Mouse (Mus musculus): ENCODE data around the gene Zdhhc15. TPM values are rescaled to one million over a fixed set of nuclear protein-coding genes. Genes with fewer than 3 reads are reported as not detected.
A peak's percentile ranks its signal among the peaks of the same experiment; 100 is the strongest.

Gene Zdhhc15
- polyA plus RNA-seq, 1 experiment from 2014 or later, result 10.1 TPM

DNA sequence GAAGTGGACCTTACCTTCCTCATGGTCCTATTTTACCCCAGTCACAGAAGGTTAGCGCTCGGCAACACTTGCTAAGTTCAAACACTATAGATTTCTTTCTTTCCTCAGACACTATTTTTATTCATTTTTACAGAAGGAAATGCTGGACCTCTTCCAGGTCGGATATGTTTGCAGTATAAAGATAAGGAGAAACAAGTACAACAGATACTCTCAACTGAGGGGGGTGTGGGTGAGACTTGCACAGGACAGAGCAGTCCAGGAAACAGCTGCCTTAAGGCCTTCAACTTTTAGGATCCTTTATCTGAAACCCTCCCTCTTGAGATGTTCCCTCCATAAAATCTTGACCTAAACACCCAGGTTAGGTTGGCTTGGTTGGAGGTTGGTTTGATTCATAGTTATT, 103.4 kb downstream of the Zdhhc15 start:
- Histone ChIP-seq H3K27me3 (ENCODE audit: control insufficient read depth, insufficient read depth, low read depth, low read length) (no peaks in the 10 kb centered on the region), H3K4me2 (ENCODE audit: low read depth, low read length) (no peak overlapping the region), H3K9ac (ENCODE audit: low read length) (no peak overlapping the region), H3K9me3 (ENCODE audit: control insufficient read depth, low read length) (no peaks in the 10 kb centered on the region), H3K36me3 (ENCODE audit: control insufficient read depth, insufficient read depth, low read length) (no peaks in the 10 kb centered on the region), H3K4me1 (replicated peaks; ENCODE audit: control insufficient read depth, insufficient read depth, low read length) (no peaks in the 10 kb centered on the region), H3K27ac (ENCODE audit: low read length) (no peak overlapping the region), H3K4me3 (ENCODE audit: low read length) (no peak overlapping the region)
- peak; percentile 61 for ATAC-seq (ENCODE audit: low read depth)
- 23% methylated on average over 3 of the region's 3 CpGs for WGBS

DNA sequence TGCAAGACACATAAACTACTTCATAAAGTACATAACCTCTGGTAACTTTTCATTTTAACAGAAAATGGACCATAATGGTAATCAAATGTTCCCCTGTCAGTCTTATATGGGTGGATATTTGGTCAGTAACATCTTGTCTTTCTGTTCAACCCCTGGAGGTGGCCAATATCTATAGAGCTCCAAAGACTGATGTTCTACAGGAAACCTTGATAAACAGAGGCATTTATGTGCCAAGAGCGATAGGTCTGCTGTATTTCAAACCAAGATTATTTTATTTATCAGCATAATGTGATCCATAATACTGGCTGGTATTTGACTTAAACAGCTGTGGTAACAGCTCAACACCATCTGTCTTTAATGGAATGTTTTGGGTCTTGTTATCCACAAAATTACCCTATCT, 125.6 kb downstream of the Zdhhc15 start:
- no peak overlapping the region for H3K9ac ChIP-seq (ENCODE audit: low read length)
- H3K9me3 ChIP-seq (ENCODE audit: control insufficient read depth, low read length), result no peaks in the 10 kb centered on the region
- no peak overlapping the region for H3K27ac ChIP-seq (ENCODE audit: low read length)
- no peak overlapping the region for H3K4me2 ChIP-seq (ENCODE audit: low read depth, low read length)
- WGBS, result 97% methylated on average over 1 of the region's 1 CpGs
- no peak for ATAC-seq (ENCODE audit: low read depth)
- no peaks in the 10 kb centered on the region for H3K27me3 ChIP-seq (ENCODE audit: control insufficient read depth, insufficient read depth, low read depth, low read length)
- no peaks in the 10 kb centered on the region for H3K4me1 ChIP-seq (replicated peaks; ENCODE audit: control insufficient read depth, insufficient read depth, low read length)
- no peak overlapping the region for H3K4me3 ChIP-seq (ENCODE audit: low read length)
- H3K36me3 ChIP-seq (ENCODE audit: control insufficient read depth, insufficient read depth, low read length), result no peaks in the 10 kb centered on the region

GRCm38 (mm10) chrX:104543919-104544595, 126.8 kb downstream of the Zdhhc15 start:
- 69% methylated on average over 4 of the region's 4 CpGs for WGBS
- Histone ChIP-seq H3K27ac (ENCODE audit: low read length) (no peak overlapping the region), H3K36me3 (ENCODE audit: control insufficient read depth, insufficient read depth, low read length) (no peaks in the 10 kb centered on the region), H3K9ac (ENCODE audit: low read length) (no peak overlapping the region), H3K27me3 (ENCODE audit: control insufficient read depth, insufficient read depth, low read depth, low read length) (no peaks in the 10 kb centered on the region), H3K4me3 (ENCODE audit: low read length) (no peak overlapping the region), H3K9me3 (ENCODE audit: control insufficient read depth, low read length) (no peaks in the 10 kb centered on the region), H3K4me1 (replicated peaks; ENCODE audit: control insufficient read depth, insufficient read depth, low read length) (no peaks in the 10 kb centered on the region), H3K4me2 (ENCODE audit: low read depth, low read length) (no peak overlapping the region)
- no peak for ATAC-seq (ENCODE audit: low read depth)

- no peak for ATAC-seq (ENCODE audit: low read depth)
- WGBS, result 86% methylated on average over 4 of the region's 4 CpGs
- H3K27me3 ChIP-seq (ENCODE audit: control insufficient read depth, insufficient read depth, low read depth, low read length), result no peaks in the 10 kb centered on the region
These were observed 128.2 kb downstream of the Zdhhc15 start for GRCm38 (mm10) chrX:104542635-104543034.

DNA sequence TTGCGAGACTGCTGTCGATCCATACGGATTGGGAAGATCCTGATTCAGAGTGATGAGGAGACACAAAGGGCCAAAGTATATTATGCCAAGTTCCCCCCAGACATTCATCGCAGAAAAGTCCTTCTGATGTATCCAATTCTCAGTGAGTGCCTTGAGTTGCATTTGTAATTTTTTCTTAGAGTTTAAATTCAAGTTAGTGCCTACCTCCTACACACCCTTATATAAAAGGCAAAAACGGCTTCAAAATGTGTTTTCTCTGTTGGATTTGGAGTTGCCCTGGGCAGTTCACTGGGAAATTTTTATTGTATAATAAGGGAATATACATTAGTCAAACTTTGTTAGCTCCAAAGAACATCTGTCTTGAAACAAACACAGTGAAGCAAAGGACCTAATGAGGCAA, 169.1 kb downstream of the Zdhhc15 start:
- Histone ChIP-seq H3K4me1 (replicated peaks; ENCODE audit: control insufficient read depth, insufficient read depth, low read length) (no peaks in the 10 kb centered on the region), H3K9ac (ENCODE audit: low read length) (no peak overlapping the region), H3K4me2 (ENCODE audit: low read depth, low read length) (no peak overlapping the region), H3K27ac (ENCODE audit: low read length) (no peak overlapping the region), H3K4me3 (ENCODE audit: low read length) (no peak overlapping the region), H3K36me3 (ENCODE audit: control insufficient read depth, insufficient read depth, low read length) (no peaks in the 10 kb centered on the region), H3K27me3 (ENCODE audit: control insufficient read depth, insufficient read depth, low read depth, low read length) (no peaks in the 10 kb centered on the region), H3K9me3 (ENCODE audit: control insufficient read depth, low read length) (no peaks in the 10 kb centered on the region)
- no peak for ATAC-seq (ENCODE audit: low read depth)
- 92% methylated on average over 5 of the region's 5 CpGs for WGBS

More at GRCm38 (mm10) chrX:104542635-104543034, 128.2 kb downstream of the Zdhhc15 start:
- Histone ChIP-seq H3K27ac (ENCODE audit: low read length) (no peak overlapping the region), H3K4me1 (replicated peaks; ENCODE audit: control insufficient read depth, insufficient read depth, low read length) (no peaks in the 10 kb centered on the region), H3K9ac (ENCODE audit: low read length) (no peak overlapping the region), H3K9me3 (ENCODE audit: control insufficient read depth, low read length) (no peaks in the 10 kb centered on the region), H3K36me3 (ENCODE audit: control insufficient read depth, insufficient read depth, low read length) (no peaks in the 10 kb centered on the region), H3K4me3 (ENCODE audit: low read length) (no peak overlapping the region), H3K4me2 (ENCODE audit: low read depth, low read length) (no peak overlapping the region)

DNA sequence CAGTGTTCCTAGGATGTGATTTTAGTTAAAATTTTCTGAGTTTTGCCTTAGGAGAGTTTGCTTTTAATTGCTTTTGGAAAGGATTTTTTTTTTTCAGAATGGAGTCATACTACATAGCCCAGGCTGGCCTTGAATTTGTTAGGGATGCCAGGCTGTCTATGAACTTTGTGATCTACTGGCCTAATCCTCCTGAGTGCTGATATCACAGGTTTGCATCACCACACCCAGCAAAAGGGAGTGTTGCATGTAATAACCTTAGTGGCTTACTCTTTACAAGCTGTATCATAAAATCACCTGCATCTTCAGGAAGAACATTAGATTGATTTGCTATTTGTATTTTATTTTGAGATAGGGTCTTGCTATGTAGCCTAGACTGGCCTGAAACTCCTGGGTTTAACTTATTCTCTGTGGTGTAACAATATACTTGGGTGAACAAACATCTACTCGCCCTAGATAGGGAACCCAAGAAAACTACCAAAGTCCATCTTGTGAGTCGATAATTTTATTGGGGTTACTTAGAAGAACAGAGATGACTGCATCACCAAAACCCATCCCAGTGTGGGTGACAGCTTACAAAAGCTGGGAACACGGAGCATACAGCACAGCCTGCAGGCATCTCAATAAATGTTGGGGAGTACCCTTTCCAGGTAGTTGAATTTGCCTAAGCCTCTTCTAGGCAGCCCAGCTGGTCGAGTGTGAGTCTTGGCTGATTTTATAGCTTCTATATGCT, 181.1 kb downstream of the Zdhhc15 start:
- 52% methylated on average over 4 of the region's 4 CpGs for WGBS
- Histone ChIP-seq H3K36me3 (ENCODE audit: control insufficient read depth, insufficient read depth, low read length) (no peaks in the 10 kb centered on the region), H3K4me3 (ENCODE audit: low read length) (no peak overlapping the region), H3K4me1 (replicated peaks; ENCODE audit: control insufficient read depth, insufficient read depth, low read length) (peaks cover 3% of the 10 kb centered on the region; the same call in 1 of the 2 replicates), H3K27ac (ENCODE audit: low read length) (no peak overlapping the region), H3K9me3 (ENCODE audit: control insufficient read depth, low read length) (no peaks in the 10 kb centered on the region), H3K9ac (ENCODE audit: low read length) (no peak overlapping the region), H3K27me3 (ENCODE audit: control insufficient read depth, insufficient read depth, low read depth, low read length) (no peaks in the 10 kb centered on the region), H3K4me2 (ENCODE audit: low read depth, low read length) (no peak overlapping the region)
- no peak for ATAC-seq (ENCODE audit: low read depth)

- WGBS, result 84% methylated on average over 4 of the region's 4 CpGs
- H3K4me2 ChIP-seq (ENCODE audit: low read depth, low read length), result no peak overlapping the region
- no peaks in the 10 kb centered on the region for H3K36me3 ChIP-seq (ENCODE audit: control insufficient read depth, insufficient read depth, low read length)
These were observed 181.9 kb downstream of the Zdhhc15 start for GRCm38 (mm10) chrX:104488870-104489467.

GRCm38 (mm10) chrX:104488036-104488435, 182.8 kb downstream of the Zdhhc15 start:
- WGBS, result 63% methylated on average over 3 of the region's 3 CpGs
- Histone ChIP-seq H3K4me3 (ENCODE audit: low read length) (no peak overlapping the region), H3K27me3 (ENCODE audit: control insufficient read depth, insufficient read depth, low read depth, low read length) (no peaks in the 10 kb centered on the region), H3K9ac (ENCODE audit: low read length) (no peak overlapping the region), H3K4me1 (replicated peaks; ENCODE audit: control insufficient read depth, insufficient read depth, low read length) (peaks cover 3% of the 10 kb centered on the region; the same call in 1 of the 2 replicates), H3K27ac (ENCODE audit: low read length) (no peak overlapping the region), H3K36me3 (ENCODE audit: control insufficient read depth, insufficient read depth, low read length) (no peaks in the 10 kb centered on the region), H3K4me2 (ENCODE audit: low read depth, low read length) (no peak overlapping the region), H3K9me3 (ENCODE audit: control insufficient read depth, low read length) (no peaks in the 10 kb centered on the region)
- ATAC-seq (ENCODE audit: low read depth), result no peak

More at GRCm38 (mm10) chrX:104488870-104489467, 181.9 kb downstream of the Zdhhc15 start:
- no peak overlapping the region for H3K9ac ChIP-seq (ENCODE audit: low read length)
- H3K27me3 ChIP-seq (ENCODE audit: control insufficient read depth, insufficient read depth, low read depth, low read length), result no peaks in the 10 kb centered on the region
- peaks cover 3% of the 10 kb centered on the region; the same call in 1 of the 2 replicates for H3K4me1 ChIP-seq (replicated peaks; ENCODE audit: control insufficient read depth, insufficient read depth, low read length)
- H3K27ac ChIP-seq (ENCODE audit: low read length), result no peak overlapping the region
- no peaks in the 10 kb centered on the region for H3K9me3 ChIP-seq (ENCODE audit: control insufficient read depth, low read length)
- H3K4me3 ChIP-seq (ENCODE audit: low read length), result no peak overlapping the region
- no peak for ATAC-seq (ENCODE audit: low read depth)
